Mouse (Mus musculus) retina, adult 2 months (tissue): ENCODE measurements at regions not wholly inside any gene's neighbourhood (a gene's known extent, or its start where the extent isn't known, plus 50 kb on each side); places are given as distances from the start of the nearest gene placed in this dataset.
A peak's percentile ranks its signal among the peaks of the same experiment; 100 is the strongest.

Experiments
- DNase-seq: peaks from one replicate; pipeline ENCODE4 v3.0.0-alpha.2; 2012; ENCODE audit warnings: low read depth, low spot score

DNA sequence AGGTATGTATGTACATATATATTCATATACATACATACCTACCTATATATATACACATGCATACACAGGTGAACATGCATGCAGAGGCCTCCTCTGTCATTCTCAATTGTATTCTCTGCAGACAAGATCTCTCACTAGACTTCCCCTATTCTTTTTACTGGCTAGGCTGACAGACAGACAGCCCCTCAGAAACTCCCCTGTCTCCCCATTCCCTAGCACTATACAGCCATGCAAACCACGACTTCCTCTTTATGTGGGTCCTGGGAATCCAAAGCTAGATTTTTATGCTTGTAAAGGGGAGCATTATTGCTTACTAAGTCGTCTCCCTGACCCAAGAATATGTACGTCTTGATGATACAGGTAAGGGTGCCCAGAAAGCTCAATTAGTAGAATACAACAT is 86.9 kb downstream of the Fam124b start:
- no peak for DNase-seq

DNA sequence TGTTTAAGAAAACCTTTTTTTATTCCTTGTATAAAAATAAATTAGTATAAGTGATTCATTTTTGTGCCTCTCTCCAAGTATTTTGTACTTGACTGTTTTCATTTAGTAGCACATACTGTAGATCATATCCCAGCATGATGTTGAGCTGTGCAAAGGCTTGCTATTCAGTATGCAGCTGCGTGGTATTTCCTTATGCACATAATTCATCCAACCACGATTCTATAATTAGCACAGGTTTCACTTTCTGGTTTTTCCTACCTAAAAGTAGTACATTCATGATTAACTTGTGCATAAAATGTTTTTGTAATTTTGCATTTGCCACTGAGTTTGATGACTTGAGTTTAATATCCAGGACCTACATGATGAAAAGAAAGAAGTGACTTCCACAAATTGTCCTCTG is 94.3 kb downstream of the Fam124b start:
- no peak for DNase-seq

DNA sequence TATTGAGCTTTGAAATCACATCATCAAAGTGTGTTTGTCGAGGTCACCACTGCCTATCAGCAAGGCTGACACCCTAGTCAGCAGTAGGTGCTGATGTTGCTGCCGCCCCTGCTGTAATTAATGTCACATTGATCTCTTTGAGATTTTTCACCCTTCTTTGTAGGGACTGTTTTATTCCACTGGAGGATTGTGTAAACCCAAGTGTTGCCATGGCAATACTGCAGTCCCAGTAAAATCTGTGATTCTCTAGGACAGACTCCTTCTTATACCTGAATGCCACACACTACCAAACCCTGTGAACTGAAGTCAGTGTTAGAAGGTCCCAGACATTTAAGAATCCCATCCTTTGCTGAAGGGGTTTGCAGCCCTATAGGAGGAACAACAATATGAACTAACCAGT is 102.4 kb downstream of the Fam124b start:
- no peak for DNase-seq

DNA sequence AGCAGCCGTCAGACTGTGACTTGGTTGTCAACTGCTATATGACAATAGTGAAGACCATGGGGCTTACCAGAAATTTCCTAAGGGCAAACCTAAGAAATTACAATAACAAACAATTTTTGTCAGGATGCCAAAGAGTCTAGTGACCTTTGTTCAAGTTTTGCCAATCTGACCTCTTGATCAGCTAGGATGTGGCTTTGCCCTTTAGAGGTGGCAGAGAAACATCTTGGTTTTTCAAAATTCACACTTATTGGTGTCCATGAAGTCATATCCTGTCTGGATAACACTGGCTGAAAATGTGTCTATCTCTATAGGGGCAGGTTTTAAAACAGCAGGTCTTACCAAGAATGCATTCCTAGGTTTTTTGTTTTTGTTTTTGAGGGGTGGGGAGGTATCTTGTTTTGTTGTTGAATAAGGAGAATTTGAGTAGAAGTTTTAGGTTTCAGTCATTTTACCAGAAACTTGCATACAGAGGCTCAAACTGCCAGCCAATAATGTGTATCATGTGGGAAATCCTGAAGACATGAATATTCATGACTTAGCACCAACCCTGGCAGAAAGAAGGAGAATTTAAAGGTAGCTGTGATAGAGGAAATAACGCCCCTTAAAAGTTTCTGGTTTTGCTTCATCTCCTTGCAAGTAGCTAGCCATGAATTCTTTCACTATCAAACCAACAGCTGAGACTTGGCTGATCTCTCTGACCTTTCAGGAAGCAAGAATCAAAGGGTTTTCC is 110.4 kb downstream of the Fam124b start:
- no peak for DNase-seq

DNA sequence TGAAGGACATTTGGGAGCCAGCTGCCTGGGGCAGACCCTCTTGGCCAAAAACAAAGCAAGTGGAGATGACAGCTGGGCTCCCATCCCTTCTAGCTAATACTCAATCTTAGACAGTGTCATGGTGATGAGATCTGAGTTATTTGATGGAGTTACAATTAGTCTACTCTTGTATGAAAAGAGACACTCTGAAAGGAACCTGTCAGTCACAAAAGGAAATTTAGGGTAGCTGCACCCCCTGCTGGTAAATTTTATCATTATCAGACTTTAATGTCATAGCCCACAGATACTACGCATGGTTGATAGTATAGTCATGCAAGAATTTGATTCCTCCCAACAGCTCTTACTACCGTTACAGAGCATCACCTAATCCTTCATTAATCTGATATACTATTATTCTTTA is 112.0 kb downstream of the Fam124b start:
- peak; percentile 16 for DNase-seq

DNA sequence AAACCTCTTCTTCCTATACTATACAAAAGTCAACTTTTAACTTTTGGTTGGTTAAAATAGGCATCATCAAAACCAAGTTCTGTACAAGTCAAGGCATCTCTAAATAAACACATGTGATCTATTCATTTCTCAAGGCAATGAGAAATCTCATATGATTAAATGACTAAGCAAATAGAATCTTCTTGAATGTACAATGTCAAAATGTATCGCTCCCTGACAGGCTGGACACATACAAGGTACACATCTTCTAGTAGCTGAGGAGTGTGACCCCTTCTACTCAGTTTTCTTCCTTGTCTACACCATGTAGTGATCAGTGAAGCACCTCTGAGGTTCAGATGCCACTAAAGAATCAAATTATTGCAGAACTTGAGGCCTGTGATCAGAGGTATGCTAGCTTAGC is 120.0 kb downstream of the Fam124b start:
- no peak for DNase-seq

DNA sequence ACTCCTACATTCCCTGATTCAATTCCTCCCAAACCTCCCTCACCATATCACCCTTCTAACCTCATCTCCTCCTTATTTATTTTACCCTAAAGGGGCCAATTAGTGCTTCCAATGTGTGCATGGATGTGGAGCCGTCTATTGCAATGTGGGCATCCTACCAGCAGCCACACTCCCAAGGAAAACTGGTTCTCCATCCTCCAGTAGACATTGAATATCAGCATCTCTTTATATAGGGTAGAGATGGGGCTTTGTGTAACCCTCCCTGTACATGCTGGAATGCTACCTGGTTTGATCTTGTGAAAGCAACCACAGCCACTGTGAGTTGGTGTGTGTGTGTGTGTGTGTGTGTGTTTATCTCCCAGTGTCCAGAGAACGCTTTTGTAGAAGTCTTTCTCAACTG is 126.5 kb downstream of the Fam124b start:
- no peak for DNase-seq

DNA sequence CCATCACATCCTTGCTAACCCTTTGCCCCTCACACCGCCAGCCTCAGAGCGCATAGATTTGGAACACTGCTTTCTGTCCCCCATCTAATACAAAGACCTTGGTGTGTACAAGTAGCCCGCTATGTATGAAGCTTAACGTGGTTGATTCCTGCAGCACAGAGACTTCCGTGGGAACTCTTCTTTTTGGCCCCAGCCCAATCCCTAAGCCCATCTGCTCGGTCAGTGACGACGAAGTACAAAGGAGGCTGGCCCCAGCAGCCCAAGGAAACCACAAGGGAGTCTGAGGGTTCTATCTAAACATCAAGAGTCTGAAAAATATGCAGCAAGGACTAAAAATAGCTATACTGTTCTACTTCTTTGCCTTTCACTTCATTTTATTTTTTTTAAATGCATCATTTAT is 126.9 kb downstream of the Fam124b start:
- no peak for DNase-seq

DNA sequence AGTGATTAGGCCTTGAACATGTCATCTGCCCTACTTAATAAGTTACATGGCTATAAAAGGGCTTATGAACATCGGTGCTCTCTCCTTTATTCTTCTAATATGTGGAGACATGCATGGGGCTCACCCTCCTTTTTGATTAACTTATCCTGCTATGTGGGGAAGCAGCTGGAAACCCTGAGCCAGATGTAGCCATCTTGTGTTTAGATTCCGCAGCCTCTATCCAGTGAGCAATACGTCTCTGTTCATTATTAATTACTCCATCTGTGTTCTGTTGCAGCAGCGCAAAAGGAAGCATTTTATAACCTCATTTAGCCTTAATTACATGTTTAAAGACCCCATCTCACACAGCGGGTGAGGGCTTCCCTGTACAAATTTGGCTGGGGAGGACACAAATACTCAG is 129.6 kb downstream of the Fam124b start:
- no peak for DNase-seq

DNA sequence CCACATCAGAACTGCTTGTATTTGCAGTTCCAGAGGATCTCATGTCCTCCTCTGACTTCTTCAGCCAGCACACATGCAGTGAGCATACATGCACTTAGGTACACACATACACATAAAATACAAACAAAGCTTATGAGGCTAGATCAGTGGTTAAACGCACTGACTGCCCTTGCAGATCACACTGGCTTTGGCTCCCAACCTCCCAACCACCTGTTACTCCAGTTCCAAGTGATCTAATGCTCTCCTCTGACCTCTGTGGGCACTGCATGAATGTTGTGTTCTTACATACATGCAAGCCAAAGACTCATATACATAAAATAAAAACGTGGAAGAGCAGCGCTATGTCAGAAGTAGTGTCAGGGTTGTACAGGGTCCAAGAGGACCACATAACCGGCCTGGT is 141.9 kb downstream of the Fam124b start:
- DNase-seq, result no peak

DNA sequence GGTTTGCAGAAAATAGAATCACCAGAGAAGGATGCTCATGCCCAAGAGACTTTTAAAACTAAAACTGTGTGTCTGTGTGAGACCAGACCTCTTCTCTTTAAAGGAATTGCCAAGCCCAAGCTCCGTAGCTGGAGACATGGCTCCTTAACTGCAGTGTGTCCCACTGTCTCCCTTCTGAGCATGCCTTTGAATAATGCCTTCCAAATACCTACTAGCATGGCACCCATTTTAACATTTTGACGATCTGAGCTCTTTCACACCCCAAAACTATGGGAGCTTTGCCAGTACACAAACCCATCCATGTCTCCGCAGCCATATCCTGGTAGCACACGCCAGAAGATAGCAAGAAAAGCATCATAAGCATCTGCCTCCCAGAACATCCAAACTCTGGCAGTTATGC is 143.9 kb downstream of the Fam124b start:
- no peak for DNase-seq

DNA sequence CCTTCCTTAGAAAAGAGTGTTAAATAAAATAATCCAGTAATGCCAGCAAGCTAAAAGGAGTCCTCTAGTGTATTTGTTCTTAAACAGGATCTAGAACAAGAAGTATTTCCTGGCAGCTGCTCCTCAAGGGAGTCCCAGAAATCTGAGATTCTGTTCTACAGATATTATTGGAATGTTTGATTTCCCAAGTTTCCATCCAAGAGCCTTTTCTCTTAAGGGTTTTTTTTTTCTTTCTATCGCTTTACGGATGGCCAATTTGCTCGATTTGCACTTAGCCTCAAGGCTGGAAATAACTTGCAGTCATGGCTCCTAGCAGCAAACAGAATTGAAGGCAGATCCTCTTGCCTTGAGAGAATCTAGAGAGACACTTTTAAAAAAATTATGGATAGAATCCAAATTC is 144.3 kb downstream of the Fam124b start:
- DNase-seq, result no peak

DNA sequence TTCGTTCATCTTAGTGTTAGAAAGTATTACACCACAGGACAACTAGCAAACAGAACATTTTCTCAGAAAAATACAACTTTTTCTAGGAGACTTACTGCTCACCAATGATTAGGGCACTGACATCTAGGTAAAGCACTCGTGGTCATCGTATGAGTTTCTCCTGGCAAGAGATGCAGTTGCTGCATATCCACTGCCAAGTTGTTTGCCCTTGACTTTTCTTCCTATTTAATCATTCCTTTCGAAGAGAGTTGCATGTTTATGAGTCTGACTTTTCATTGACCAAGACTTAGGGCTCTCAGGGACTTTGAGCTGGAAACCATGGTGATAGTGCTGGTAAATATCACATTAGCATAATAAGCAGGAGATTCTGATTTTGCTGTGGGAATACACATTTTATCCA is 149.1 kb downstream of the Fam124b start:
- DNase-seq, result no peak

DNA sequence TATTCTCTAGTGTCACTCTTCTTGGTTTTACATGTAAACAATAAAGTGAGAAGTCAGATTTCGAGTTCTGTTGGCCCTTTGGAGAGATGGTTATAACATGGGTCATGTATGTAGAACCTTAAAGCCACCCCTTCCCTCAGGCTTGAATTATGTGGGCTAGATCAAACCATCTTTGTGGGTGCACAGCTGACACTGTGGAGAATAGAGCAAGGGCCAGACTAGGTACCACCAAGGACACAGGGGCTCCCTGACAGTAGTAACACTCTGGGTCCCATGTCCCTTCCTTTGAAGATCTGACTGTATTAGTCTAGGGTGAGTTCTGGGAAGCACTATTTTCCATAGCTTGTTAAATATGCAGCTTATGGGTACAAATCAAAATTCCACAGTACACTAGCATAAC is 156.2 kb downstream of the Fam124b start:
- DNase-seq, result no peak

DNA sequence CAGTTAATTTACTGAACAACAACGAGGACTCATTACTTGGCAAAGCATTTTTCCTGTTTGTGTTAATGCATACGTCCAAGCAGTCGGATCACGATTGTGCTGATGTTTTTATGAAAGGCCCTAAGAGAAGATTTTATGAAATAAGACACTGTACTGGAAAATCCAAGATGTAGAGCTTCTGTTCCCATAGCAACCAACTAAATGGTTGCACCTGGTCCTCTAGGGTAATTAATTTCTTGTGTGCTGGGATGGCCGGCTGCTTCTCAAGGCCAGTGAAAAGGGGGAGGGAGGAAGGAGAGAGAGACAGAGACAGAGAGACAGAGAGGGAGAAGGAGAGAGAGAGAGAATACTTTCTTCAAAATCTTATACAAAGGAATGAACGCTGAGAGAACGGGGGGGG is 156.6 kb downstream of the Fam124b start:
- no peak for DNase-seq

DNA sequence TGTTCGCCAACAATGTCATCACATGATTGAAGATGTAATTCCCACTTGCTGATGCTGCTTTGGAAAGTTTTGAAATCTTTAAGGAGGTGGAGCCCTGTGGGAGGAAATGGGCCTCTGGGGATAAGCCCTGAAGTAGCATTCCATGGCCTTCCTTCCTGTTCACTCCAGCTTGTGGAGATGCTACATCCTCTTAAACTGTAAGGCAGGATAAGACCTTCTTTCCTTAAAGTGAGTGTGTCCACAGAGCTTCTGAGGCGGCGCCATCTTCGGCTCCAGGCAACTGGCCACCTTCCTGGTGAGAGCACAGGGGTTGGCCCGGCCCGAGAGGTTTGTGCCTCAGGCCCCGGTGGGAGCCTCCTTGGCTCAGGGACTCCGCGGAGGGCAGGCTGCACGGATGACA is 173.1 kb downstream of the Fam124b start:
- no peak for DNase-seq

DNA sequence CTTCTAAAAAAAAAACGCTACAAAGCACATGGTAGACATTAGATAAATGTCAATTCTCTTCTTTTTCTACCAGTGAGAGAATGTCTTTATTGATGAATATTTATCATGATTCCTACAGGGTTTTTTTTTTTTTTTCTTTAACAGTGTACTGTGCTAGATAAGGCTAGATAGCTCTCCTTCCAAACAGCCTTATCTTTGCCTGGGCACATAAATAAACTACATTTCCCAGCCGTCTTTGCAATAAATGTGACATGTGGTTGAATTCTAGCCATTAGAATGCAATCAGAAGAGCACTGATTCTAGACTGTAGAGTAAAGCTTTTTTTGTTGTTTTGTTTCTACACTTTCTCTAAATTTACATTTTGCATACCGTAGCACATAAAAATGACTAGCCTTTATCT is 177.9 kb downstream of the Fam124b start:
- no peak for DNase-seq

DNA sequence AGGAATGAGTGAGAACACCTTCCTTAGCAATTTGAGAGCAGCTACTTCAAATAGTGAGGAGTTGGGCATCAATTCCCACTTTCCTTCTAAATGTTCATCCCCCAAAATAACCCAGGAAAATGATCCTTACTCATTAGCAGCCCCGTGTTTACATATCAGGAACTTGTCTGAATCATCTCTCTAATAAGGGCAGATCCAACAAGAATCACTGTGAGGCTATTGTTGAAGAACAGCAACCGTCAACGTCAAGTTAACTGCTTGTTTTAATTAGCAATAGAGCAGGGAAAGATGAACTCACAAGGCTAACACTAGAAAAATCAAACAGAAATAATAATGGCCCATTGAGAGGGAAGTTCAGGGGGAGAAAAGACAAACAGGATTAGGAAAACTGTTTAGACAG is 178.4 kb downstream of the Fam124b start:
- no peak for DNase-seq

DNA sequence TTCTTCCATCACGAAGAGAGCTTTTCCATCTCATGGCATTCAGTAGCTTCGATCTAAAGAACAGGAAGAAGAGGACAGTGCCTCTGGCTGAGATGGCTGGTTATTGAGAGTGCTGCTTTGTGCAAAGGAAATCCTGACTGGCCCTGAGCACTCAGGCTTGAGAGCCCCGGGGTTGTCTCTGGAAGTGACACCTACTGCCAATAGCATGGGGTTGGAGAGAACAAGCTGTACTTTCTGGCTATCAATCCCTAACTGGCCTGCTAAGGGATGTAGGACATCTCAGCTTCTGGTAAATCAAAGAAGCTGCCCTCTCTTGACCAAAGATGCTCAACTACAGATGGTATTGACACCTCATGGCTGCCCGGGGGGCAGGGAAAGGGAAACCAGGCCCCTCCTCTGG is 178.2 kb upstream of the Serpine2 start:
- DNase-seq, result no peak

DNA sequence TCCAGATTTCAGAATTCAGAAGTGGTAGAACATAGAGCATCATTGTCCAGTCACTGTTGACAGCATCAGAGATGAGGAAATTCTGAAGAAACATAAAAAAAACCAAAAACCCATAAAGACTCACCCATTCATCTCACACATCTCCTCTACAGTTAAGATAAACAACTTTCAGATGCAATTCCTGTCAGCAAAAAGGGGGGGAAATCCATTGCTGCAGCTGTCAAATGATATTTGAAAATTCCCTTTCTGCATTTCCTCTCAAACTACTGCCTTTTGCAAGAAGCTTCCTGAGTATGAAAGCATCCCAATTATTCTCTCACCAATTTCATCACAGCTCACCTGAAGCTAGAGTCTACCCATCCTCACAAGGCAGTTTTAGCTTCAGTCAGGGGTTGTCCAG is 177.1 kb upstream of the Serpine2 start:
- DNase-seq, result no peak

DNA sequence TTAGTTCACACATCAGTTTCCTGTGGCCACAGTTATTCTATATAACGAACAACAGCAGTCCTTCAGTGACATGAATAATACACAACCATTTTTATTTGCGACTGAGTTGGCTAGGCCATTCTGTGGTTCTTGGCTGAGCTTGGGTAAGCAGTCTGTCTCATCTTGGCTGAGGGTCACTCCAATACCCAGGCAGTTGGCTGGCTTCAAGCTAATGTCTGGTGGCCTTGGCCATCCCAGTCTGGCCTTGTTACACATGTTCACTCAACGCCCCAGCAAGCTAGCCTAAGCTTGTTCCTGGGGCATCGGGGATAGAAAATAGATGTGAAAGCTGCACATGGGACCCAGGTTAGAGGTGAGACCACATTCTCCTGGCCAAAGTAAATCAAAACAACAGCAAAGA is 175.5 kb upstream of the Serpine2 start:
- DNase-seq, result no peak

DNA sequence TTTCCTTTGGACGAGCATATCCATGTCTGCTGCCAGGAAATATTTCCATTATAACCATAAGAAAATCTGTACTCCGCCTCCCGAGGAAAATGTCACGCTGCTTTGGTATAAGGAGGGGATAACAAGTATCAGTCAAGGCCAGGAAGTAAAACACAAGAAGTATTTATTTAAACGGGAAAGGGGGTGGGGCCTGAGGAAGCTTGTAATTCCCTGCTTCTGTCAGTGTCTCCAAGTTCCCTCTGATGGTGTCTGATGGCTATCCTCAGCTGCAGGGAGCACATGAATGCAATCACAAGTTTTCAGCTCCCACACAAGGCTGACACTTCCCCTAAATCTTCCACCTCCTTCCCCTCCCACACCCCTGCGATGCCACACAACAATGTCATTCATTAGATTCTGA is 172.5 kb upstream of the Serpine2 start:
- no peak for DNase-seq

DNA sequence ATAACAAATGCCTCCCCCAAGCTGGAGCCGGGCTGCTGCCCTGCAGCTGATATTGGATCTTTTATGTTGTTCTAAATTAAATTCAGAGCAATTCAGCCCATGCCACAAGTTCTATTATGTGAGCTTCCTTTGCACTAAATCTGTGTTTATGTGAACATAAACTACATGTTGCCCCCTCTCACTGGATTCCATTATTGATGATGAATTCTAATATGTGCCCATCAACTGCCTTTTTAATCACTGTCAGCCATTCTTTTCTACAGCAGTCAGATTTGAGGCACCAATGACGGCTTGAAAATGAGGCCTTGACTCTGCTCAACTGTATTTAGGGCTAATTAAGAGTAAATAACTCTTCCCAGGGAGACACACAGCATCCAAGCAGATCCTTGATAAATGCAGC is 172.1 kb upstream of the Serpine2 start:
- no peak for DNase-seq

DNA sequence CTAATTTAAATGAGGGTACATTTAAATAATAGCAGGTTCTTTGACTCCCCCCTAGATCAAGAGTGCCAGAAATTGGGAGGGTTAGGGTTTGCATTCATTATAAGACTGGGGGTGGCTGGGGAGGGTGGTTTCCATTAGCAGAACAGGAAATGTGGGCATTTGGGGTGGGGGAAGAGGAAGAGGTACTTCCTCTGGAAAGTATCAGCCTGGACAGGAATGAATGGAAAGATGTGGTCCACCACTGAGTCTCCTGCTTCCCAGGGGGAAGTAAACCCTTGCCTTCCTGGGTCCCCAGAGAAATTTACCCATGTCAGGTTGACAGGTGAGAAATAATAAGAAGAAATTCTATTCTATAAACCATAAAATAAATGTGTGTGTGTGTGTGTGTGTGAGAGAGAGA is 171.5 kb upstream of the Serpine2 start:
- no peak for DNase-seq
